Mouse (Mus musculus) forelimb bud, embryonic 11.5 days (tissue): ENCODE results near the gene Mical3.

Experiments used
- DNase-seq: peaks from one replicate; pipeline ENCODE4 v3.0.0-alpha.2; 2012; ENCODE audit warnings: low read depth, low spot score

The Mical3 gene

DNA sequence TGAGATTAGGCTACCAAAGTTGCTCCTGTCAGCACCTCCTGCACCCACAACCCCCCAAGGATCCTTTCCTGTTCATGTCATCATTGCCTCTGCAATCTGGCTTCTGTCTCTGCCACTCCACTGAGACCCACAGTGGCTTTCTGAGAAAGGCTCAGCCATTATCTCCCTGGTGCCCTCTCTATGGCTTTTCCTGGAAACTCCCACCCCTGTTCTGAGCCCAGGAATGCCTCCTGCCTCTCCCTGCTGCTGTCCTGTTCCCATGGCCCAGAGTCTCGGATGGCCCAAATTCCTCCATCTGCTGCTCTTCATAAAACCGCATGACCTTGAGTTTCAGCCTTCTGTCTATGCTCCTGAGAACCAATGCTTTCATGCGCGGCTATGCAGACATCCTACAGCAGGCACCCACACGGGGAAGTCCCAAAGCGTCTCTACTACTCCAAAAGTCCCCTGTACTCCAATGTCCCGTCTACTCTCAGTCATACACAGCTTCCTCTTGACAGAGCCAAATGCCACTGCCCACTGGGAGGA, 77.2 kb downstream of the Mical3 start:
- DNase-seq = no peak

DNA sequence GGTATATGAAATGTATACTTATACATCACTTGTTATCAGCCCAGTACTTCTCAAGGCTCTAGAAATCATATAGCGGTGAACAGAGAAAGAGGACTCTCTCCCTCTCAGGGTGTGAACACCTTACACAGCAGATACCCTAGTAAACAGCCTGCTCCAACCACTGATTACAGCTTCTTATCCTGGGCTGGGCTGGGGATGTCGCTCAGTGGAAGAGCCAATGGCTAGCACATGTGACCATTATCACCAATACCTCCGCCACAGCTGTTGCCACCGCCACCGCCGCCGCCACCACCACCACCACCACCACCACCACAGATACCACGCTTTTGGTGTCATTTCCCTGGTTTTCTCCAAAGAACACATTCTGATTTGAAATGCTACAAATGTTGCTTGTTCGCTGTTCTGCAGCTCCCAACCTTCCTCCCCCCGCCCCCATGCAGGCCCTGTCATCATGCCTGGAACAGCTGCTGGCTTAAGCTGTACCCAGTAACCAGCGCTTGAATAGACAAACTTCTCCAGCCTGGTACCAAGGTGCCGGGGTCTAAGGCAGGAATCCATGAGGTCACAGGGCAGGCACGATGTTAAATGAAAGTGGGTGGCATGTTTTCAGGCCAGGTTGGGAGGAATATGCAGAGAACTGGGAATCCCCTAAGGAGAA, 78.7 kb downstream of the Mical3 start:
- no peak for DNase-seq

DNA sequence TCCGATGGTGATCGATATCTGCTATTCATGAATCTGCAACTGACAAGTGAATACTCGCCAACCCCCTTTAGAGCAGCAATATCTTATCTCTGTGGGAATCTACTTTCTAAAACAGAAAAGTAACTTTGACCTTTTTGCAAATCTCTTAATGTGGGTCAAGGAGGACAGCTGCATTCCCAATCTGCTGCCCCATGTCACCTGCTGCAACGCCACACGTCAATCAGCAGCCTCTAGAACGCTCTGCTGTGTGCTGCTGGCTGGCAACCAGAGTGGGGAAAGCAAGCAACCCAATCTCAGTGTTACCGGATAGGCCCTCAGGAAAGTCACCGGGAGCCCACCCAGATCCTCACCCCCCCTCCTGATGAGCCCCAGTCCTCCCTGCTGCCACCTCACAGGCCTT, 79.4 kb downstream of the Mical3 start:
- DNase-seq = no peak

DNA sequence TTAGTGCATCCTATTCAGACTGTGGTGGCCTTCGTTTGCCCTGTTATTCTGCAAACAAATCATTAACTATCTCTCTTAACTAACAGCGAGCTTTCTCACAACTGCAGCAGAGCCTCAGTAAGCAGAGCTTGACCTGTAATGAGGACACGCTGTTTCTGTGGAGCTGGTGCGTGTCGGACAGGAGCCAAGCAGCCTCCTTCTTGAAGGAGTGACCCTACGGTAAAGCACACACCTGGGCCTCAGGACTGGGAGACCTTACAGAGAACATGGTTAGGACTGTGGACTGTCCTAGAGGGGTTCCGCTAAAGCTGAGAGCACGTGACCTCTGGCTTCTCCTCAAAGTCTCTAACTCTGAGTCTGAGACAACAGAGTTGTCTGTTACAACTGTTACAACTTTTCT, 82.1 kb downstream of the Mical3 start:
- no peak for DNase-seq

DNA sequence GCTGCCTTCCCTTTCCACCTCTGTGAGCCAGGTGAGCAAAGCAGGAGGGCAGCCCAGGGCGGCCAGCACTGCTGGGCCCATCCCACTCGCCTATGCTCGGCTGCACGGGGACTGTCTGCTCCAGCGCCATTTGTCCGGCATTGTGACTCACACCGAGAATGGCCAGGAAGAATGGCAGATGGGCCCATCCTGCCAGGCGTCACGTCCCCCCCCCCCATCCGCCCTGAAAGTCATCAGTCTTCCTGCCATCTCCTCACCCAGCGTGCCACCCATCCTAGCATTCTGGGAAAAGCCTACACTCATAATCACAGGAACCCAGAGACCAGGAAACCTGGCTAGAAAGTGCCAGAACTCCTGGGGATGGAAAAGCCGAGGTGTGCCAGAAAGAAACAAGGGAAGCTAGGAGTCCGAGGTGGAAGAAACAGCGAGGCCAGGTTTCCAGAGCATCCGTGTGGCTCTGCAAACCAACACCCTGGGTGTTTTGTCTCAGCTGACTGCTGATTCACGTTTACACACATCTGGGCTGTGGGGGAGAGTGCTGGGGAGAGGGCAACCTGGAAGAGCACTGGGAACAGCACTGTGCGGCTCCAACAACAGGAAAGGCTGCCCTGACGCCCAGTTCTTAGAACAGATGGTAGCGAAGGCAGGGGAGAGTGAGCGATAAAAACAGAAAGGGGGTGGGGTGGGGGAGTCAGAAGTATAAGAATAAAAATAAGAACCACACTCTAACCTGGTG, 85.3 kb downstream of the Mical3 start:
- no peak for DNase-seq

DNA sequence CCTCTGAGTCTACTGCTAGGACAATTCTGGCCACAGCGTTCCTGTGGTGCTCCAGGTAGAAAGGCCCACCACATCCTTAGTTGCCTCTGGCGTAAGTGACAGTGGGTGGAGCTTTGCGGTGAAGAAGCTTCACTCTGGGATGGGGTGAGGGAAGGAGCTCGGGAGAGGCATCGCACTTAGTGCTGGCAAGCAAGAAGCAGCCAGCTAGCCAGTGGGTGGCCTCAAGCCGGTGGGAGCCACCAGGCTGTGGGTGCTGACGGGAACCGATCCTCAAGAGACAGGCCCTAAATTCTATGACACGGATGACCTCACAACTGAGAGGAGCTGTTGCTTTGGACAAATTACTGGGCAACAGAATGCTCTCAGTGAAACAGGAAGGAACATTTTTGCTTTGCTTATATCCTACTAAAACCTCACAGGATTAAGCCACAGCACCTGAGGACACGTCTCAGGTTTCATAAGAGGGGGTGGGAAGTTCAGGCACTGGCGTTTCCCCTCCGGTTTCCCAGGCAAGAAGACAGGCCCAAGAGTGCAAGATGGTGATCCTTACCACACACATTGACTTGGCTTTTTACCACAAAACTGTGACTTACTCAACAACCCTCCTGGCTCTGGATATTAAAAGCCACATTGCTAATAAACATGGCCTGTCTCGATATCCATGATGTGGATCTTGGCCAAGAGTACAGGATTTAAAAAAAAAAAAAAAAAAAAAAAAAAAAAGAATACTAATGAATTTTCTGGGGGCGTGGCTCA, 87.2 kb downstream of the Mical3 start:
- DNase-seq = no peak

DNA sequence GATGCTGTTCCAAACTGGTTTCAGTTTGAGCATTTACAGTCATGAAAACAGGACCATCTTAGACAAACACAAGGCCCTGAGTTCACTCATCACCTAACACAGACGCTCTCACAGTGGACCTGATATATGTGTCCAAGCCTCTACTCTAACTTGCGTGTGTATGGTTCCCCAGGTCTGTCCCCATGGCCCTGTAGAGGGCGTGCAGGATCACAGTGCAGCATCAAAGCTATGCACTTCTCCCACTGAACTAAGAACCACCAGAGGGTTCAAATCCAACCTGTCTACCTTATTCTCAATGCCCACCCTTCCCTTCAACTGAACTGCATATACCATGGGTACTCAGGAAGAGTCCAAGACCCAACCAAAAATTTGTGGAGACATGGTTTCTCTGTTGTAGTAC, 91.1 kb downstream of the Mical3 start:
- DNase-seq = no peak

DNA sequence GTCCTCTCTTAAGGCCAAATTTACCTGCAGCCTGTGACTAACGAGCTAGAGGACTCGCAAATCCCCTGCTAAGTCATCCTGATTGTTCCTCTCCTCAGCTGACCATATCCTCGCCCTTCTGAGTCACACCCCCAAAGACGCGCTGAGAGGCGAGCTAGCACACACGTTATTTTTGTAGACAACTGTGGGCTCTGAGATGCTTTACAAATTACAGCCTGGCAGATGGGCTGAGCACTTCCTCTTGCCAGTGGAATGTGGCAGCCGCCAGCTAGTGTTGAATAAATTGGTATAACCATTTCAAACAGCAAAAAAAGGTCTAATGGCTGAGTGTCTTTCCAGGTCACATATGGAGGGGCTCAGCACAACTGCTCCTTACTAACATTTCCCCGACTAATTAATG, 91.5 kb downstream of the Mical3 start:
- no peak for DNase-seq

DNA sequence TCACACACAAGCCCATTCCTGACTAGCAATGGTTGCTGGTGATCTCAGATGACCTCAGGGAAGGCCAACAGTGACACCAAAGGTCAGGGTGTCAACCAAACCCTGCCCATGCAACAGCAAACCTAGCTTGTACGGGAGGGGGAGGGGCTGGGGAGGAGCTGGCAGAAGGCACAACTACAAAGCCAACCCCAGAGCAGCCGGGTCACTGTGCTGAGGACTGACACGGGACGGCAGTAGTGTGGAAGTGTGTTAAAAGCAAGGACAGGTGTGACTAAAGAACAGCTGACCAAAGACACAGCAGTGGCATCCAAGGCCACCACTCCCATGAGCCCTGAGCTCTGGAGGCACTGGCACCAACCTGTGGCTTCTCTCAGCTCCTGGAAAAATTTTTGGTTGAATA, 93.7 kb downstream of the Mical3 start:
- DNase-seq = no peak

DNA sequence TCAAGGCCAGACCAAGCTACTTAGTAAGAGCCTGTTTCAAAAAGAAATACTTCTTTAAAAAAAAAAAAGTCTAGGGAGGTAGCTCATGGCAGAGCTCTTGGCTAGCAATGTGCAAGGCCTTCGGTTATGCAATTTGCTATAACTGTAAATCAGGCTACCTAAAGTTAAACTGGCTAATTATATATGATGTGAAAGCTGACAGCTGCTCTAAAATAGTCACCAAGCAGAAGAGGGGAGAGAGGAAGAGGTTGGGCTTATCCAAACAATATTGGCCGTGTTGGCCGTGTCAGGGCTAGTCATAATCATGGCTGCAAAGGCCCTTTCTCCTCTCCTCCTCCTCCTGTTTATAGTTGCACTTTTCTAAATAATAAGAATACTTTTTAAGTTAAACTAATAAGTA, 94.9 kb downstream of the Mical3 start:
- no peak for DNase-seq

DNA sequence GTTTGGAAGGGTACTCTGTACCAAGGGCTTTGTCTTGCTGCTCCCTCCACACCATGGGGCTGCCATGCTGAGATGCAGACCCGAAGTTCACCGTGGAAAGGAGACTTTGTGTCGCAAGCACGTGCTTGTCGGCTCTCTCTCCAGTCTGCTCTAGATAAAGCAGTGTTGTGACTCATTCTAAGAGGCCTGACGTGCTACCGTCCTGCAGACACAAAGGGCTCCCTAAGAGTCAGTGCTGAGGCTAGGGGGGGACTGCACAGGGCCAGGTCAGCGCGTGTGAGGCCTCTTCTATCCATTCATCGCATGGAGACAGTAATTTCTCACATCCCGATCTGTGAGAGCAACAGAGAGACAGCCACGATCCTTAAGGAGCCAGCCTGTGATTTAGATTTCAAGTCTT, 95.5 kb downstream of the Mical3 start:
- no peak for DNase-seq

DNA sequence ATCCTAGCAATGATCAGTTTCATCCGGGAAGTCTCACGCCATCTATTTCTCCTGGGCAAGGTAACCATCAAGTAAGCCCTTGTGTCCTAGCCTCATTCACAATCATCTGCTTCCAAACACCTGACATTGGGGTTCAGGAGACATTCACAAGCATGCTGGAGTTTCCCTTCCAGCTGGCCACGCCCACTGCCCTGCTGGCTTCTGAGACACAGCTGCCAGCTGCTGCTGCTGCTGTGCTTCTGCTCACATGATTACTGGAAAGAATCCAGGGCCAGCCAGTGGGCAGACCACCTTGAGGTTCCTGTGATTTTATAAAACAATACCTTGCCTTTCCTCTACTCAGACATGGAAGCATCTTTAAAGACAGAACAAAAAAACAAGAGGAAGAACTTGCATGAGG, 97.5 kb downstream of the Mical3 start:
- DNase-seq = no peak

DNA sequence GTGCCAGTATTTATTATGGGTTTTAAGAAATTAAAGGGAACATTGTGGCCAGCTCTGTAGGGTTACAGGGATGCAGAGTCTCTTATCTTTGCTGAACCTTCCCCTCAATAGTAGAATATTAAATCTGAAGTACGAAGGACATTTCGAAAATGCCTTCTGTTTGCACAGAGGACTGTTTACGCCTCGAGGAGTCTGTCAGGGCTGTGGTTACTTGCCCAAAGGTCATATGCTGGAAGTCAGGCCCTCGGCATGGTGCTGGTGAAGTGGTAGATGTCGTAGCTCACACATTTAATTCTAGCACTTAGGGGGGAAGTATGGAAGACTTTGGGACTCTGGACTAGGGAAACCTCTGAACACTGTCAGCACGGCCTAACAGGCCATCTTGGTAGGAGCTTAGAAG, 99.4 kb downstream of the Mical3 start:
- DNase-seq = no peak

DNA sequence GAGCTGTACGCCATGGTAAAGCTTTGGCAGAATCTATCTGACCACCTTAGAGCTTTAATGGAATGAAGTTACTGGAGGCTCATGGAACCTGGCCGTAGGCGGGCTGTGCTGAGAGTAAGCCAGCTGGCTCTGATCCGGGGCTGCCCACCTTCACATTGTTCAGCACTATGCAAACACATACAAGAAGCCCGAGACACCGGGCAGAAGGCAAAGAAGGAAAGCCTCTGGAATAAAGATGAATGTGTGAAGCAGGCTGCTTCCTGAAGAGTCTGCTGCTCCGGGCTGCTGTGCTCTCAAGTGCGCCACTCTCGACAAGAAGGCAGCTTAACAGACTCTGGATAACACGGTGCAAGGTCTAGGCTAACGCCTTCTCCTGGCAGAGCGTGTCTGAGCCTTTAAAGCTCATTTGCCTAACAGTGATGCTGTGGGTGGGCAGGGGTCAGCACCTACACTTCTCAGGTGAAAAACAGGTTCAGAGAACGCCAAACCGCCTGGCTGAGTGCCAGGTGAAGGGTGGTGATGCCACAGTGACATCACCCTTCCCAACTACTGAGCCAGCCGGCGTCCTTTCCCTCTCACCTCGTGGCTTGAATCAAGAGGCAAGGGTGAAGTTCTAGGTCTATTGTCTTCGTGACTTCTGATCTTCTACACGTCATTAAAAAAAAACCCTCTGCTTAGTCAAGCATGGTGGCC, 100.8 kb downstream of the Mical3 start:
- DNase-seq = no peak

DNA sequence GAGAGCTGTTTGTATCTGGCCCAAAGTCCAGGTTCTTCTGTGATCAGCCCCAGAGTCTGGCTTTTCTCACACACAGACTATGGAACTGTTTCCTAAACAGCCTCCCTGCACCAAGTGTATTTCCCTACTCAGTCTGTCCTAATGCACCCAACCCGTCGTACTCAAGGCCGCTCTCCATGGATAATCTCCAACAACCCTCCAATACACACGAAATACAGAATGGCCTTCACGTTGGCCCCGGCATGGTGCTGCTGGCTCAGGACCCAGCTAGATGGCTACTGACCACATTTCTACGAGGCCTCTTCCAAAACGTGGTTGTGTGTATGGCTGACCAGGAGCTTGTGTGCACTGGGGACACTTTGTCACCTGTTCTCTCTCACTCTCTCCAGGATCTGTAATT, 102.3 kb downstream of the Mical3 start:
- no peak for DNase-seq

DNA sequence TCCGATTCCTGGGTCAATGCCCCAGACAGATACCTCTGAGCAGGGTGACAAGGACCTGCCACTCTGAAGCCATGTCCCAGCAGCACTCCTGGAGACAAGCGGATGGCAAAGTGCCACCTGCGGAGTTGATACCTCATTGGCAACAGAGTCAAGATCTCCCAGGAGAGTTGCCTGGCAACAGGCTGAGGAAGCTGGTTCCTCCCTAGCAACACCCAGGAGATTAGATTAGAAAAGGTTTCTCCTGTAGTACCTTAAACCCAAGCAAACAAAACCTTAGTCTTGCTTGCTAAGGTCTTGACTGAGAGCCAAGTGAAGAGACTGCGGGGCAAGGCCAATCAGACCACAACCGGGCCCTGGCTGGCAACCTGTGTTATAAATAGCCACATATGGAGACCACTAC, 103.5 kb downstream of the Mical3 start:
- DNase-seq = no peak

DNA sequence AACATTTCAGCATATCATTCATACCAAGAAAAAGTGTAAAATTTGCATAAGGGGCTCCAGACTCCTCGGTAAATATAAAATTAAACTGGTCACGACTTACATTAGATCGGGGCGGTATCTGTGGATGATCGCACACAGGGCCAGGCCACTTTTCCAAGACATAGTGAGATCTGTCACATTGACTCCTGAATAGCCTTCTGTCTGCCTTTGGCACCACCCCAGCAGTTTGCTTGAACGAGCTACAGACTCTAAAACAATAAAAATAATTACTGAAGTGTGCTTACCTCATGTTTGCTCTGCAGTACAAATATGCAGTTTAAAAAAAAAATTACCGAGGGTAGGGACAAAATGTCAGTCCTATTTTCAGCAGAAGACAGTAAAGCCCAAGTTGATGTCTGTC, 103.9 kb downstream of the Mical3 start:
- no peak for DNase-seq

DNA sequence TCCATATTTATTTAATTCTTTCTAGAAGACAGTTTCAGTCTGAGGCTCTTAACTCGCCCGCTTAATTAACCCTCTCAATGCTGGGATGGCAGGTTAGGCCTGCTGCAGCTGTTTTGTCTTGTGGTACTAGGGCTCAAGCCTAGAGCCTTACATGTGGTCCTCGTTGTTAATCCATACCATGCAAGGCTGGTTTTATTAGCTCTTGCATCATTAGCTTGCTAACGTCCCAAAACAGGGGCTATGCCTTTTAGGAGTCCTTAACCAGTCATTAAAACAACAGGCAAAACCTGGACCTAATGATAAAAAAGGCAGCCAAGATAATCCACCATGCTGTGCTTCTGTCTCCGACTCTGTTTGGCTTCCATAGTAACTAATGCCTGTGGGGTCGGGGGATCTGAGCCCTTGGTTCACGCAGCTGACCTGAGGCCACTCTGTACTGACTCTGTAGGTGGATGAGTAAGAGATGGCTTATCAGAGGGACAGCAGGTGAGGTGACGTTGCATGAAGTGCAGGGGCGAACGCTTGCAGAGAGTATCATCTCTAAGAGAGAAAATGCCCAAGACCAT, 104.7 kb downstream of the Mical3 start:
- peak; percentile 59 for DNase-seq

DNA sequence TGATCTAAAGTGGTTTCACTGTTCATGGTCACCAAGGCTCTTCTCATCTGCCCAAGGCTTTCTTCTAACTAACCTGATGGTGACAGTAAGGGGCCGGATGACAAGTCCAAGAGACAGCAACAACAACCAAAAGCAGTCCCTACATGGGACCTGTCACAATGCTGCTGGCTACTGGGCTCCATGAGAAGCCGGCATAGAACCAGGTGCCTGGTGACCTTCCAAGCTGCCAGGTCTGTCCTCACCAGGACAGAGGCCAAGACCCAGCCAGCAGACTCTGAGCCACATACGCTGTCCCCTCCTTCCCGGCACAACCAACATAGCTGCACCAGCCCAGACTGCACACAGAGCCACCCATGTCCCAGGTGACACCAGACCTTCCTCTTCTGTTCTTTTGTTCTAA, 112.7 kb downstream of the Mical3 start:
- DNase-seq = no peak

DNA sequence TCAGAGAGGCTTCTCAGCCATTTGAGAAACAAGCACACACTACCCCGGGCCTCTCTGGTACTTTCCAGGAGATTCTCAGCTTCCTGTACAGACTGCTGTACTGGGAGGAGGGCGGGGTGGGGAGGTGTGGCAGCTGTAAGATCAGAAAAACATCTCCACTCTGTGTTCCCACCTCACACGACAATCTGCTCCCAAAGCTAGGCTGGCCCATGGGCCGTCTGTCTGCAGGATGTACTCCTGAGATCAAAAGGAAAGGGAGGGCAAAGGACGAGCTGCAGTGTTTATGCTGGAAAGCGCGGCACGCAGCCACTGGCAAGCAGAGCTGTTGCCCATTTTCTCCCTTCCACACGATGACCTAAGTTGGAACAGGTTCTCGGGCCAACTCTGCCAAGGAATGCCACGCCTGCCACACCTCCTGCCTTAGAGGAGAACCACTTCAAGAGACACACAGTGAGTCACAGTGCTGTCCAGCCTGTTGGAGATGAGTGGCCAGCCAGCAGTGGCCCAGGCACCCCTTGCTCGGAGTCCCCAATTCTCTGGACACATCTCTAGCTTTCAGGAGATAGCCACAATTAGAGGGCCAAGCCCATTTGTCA, 113.3 kb downstream of the Mical3 start:
- no peak for DNase-seq

DNA sequence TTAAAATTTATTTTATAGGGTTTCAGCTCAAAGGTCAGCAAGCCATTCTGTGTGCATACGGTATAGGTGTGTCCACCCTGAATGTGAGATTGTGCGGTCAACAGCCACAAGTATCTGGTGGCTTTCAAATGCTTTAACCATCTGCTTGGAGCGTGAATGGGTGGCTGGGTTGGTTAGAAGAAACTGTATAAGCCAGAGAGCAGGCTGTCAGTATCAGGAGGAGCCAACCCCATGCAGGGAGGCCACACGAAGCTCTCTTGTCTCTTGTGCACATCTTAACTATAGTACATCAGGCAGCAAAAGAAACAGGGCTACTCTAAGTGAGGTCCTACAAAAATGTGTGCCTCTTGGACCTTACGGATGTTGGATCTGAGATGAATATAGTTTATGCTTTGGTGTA, 114.7 kb downstream of the Mical3 start:
- DNase-seq = no peak
